Comparison of ENCODE assay signal across 14 mouse cellular contexts in the genomic region with DNA sequence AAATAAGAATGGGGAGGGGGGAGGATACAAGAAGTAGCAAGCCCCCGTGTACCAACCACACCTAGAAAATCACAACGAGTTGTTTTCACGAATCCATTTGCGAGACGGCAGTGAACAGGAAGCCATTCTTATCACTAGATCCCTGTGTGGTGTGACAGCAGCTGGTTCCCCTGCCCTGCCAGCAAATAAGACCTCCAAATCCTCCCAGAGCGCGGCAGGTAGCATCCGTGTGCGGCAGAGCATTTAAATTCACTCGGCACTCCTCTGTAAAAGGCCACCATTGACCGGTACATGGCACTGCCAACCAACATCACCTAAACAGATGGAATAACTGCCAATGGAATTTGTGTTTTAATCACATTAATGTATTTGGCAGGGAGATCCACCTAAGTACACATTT.
A peak's percentile ranks its signal among the peaks of the same experiment; 100 is the strongest.
DNase-seq lines count a peak whose midpoint lies in the region; ATAC-seq and TF ChIP-seq lines count a peak whose summit lies in the region.
"Had no signal": no experiment of that assay in that cellular context is flagged by ENCODE, and none has a peak within 500 bp of the region (broad histone marks: within the 10 kb centered on the region; RNA-seq: fewer than 3 reads in every experiment).

No protein-coding gene starts in this region.

- peak overlapping the region; percentile 46; the same call in 1 of the 2 replicates for H3K9ac ChIP-seq in hindbrain, embryonic 13.5 days
- no peak overlapping the region for H3K9ac ChIP-seq in neural tube, embryonic 12.5 days
- H3K9ac ChIP-seq: embryonic facial prominence, embryonic 12.5 days; liver, embryonic 13.5 days had no signal

- no peak overlapping the region for H3K4me3 ChIP-seq in left cerebral cortex, adult 2 months
- no peak overlapping the region for H3K4me3 ChIP-seq in hindbrain, embryonic 13.5 days
- no peak overlapping the region for H3K4me3 ChIP-seq in neural tube, embryonic 12.5 days
- H3K4me3 ChIP-seq: embryonic facial prominence, embryonic 12.5 days; liver, embryonic 13.5 days had no signal

- H3K4me2 ChIP-seq in hindbrain, embryonic 13.5 days: peak overlapping the region; percentile 42
- no peak overlapping the region for H3K4me2 ChIP-seq in neural tube, embryonic 12.5 days (replicated peaks)
- H3K4me2 ChIP-seq: liver, embryonic 13.5 days had no signal

- no peak for ATAC-seq in hindbrain, embryonic 13.5 days (ENCODE audit: low FRiP score)
- no peak for ATAC-seq in neural tube, embryonic 12.5 days (ENCODE audit: low FRiP score, low read depth)
- ATAC-seq in CD4-positive, CD25-positive, alpha-beta regulatory T cell, adult 4 months: no peak

- no peaks in the 10 kb centered on the region for H3K27me3 ChIP-seq in hindbrain, embryonic 13.5 days
- no peaks in the 10 kb centered on the region for H3K27me3 ChIP-seq in neural tube, embryonic 12.5 days (replicated peaks)
- H3K27me3 ChIP-seq: CH12.LX; embryonic facial prominence, embryonic 12.5 days; liver, embryonic 13.5 days had no signal

- H3K4me1 ChIP-seq in hindbrain, embryonic 13.5 days (replicated peaks): peaks cover 44% of the 10 kb centered on the region
- H3K4me1 ChIP-seq in neural tube, embryonic 12.5 days: peaks cover 33% of the 10 kb centered on the region; the same call in 1 of the 2 replicates
- H3K4me1 ChIP-seq: liver, embryonic 13.5 days had no signal

- no peak for TF ChIP-seq CTCF in left cerebral cortex, adult 2 months (IDR thresholded peaks at IDR 0.05)

- H3K27ac ChIP-seq in left cerebral cortex, adult 2 months: peak overlapping the region; percentile 58; the same call in 1 of the 2 replicates
- H3K27ac ChIP-seq in hindbrain, embryonic 13.5 days: peak overlapping the region; percentile 92
- H3K27ac ChIP-seq in neural tube, embryonic 12.5 days: peak overlapping the region; percentile 69
- H3K27ac ChIP-seq: embryonic facial prominence, embryonic 12.5 days; liver, embryonic 13.5 days had no signal

- intact Hi-C loops in left cerebral cortex, adult 2 months (cut with DNase I): loop anchor here (1.0 to 10.0 kb wide), 9 partner anchors 49 to 1814 kb away; no protein-coding TSS in a partner anchor
- intact Hi-C loops in left cerebral cortex, postnatal 10 days (cut with DNase I): loop anchor here (2.0 to 10.0 kb wide), 7 partner anchors 167 to 1601 kb away; no protein-coding TSS in a partner anchor

- 55% methylated on average over 11 of the region's 11 CpGs for WGBS in hindbrain, embryonic 13.5 days
- 67% methylated on average over 11 of the region's 11 CpGs for WGBS in neural tube, embryonic 12.5 days

- no peaks in the 10 kb centered on the region for H3K9me3 ChIP-seq in hindbrain, embryonic 13.5 days
- no peaks in the 10 kb centered on the region for H3K9me3 ChIP-seq in neural tube, embryonic 12.5 days
- H3K9me3 ChIP-seq: embryonic facial prominence, embryonic 12.5 days; liver, embryonic 13.5 days had no signal

- no peaks in the 10 kb centered on the region for H3K36me3 ChIP-seq in hindbrain, embryonic 13.5 days
- H3K36me3 ChIP-seq in neural tube, embryonic 12.5 days: no peaks in the 10 kb centered on the region
- H3K36me3 ChIP-seq: embryonic facial prominence, embryonic 12.5 days; liver, embryonic 13.5 days had no signal

- no peak for DNase-seq in left cerebral cortex, adult 2 months (ENCODE audit: extremely low spot score in 1 of 2, low spot score in 2 of 2)
- DNase-seq in left cerebral cortex, postnatal 10 days (ENCODE audit: extremely low spot score in 1 of 2, low spot score in 2 of 2): no peak
- peak; percentile 57 to 62 for DNase-seq in cerebellum, postnatal 14 days
- DNase-seq in urinary bladder, adult 2 months (ENCODE audit: low spot score): no peak
- no peak for DNase-seq in adrenal gland, postnatal 14 days
- DNase-seq: heart, adult 18-20 months; heart, postnatal 36 days; liver, embryonic 13.5 days; thymus, postnatal 25 days had no signal

Comparison
In these comparisons a context has a peak if more than half of its experiments do, and no peak if none do; other contexts are left out.
1. DNase-seq: peak in cerebellum, postnatal 14 days (2 of 2); none in left cerebral cortex, adult 2 months (0 of 2), left cerebral cortex, postnatal 10 days (0 of 2), urinary bladder, adult 2 months (single experiment) and adrenal gland, postnatal 14 days (single experiment).
2. Peak in every context shown above with its lines, with median percentiles within 50 percentile points of each other: H3K27ac ChIP-seq.